ENCODE assay signal across 8 mouse cellular contexts in genomic region chrX:71962073-71963051, GRCm38 (mm10). TPM values are rescaled to one million over a fixed set of nuclear protein-coding genes. Genes with fewer than 3 reads are reported as not detected.
DNase-seq lines count a peak whose midpoint lies in the region; ATAC-seq and TF ChIP-seq lines count a peak whose summit lies in the region.
"Had no signal": no experiment of that assay in that cellular context is flagged by ENCODE, and none has a peak within 500 bp of the region (broad histone marks: within the 10 kb centered on the region; RNA-seq: fewer than 3 reads in every experiment).

Prrg3 (plus strand) TSS chrX:71962624.

- peak; percentile 91 for ATAC-seq in intestine, embryonic 16.5 days
- peak; percentile 40; the same call in 1 of the 2 replicates for ATAC-seq in liver, embryonic 12.5 days
- ATAC-seq in neural tube, embryonic 13.5 days (ENCODE audit: low read depth), result peak; percentile 92

- 20% methylated on average over 44 of the region's 72 CpGs for WGBS in intestine, embryonic 16.5 days
- 14% methylated on average over 38 of the region's 72 CpGs for WGBS in liver, embryonic 12.5 days (ENCODE audit: insufficient replicate concordance)
- WGBS in neural tube, embryonic 13.5 days, result 19% methylated on average over 55 of the region's 72 CpGs

- intact Hi-C loops in gastrocnemius, postnatal 36 days (cut with DNase I), result no loop called here

- H3K4me3 ChIP-seq in intestine, embryonic 16.5 days (ENCODE audit: low read length), result peak within 1 kb of the TSS; percentile 55
- H3K4me3 ChIP-seq in liver, embryonic 12.5 days, result peak within 1 kb of the TSS; percentile 40
- peak within 1 kb of the TSS; percentile 52 for H3K4me3 ChIP-seq in neural tube, embryonic 13.5 days
- H3K4me3 ChIP-seq: erythroblast, embryonic 14.5 days had no signal

- 0 out of 2 replicates have a peak, but pooled peaks cover 3% of the 10 kb centered on the region for H3K4me1 ChIP-seq in intestine, embryonic 16.5 days (ENCODE audit: control insufficient read depth, insufficient read depth, low read length)
- H3K4me1 ChIP-seq in liver, embryonic 12.5 days, result no peaks in the 10 kb centered on the region
- H3K4me1 ChIP-seq in neural tube, embryonic 13.5 days (replicated peaks), result peaks cover 11% of the 10 kb centered on the region

- no peak for TF ChIP-seq POLR2A in brain, embryonic 14.5 days (IDR thresholded peaks at IDR 0.05; ENCODE audit: borderline replicate concordance, extremely low read depth, insufficient read depth, insufficient read length, poor library complexity, severe bottlenecking)

- peak; percentile 85 for DNase-seq in brain, embryonic 14.5 days (ENCODE audit: low read depth)
- DNase-seq in embryo, embryonic 11 days, result peak; percentile 79
- peak; percentile 19 to 48 for DNase-seq in gastrocnemius, postnatal 36 days
- peak; percentile 30 for DNase-seq in urinary bladder, postnatal 14 days (ENCODE audit: low spot score)

- no peaks in the 10 kb centered on the region for H3K9me3 ChIP-seq in intestine, embryonic 16.5 days (ENCODE audit: control insufficient read depth, low read length)
- no peaks in the 10 kb centered on the region for H3K9me3 ChIP-seq in liver, embryonic 12.5 days (replicated peaks)
- H3K9me3 ChIP-seq in neural tube, embryonic 13.5 days, result no peaks in the 10 kb centered on the region

- H3K9ac ChIP-seq in intestine, embryonic 16.5 days (ENCODE audit: low read depth, low read length), result peak within 1 kb of the TSS; percentile 75
- no peak within 1 kb of the TSS for H3K9ac ChIP-seq in liver, embryonic 12.5 days
- peak within 1 kb of the TSS; percentile 79 for H3K9ac ChIP-seq in neural tube, embryonic 13.5 days

- H3K4me2 ChIP-seq in intestine, embryonic 16.5 days (ENCODE audit: low read depth, low read length), result peak within 1 kb of the TSS; percentile 79
- H3K4me2 ChIP-seq in liver, embryonic 12.5 days, result peak within 1 kb of the TSS; percentile 58
- H3K4me2 ChIP-seq in neural tube, embryonic 13.5 days, result peak within 1 kb of the TSS; percentile 66

- no peak for TF ChIP-seq CTCF in brain, embryonic 14.5 days (IDR thresholded peaks at IDR 0.05; ENCODE audit: borderline replicate concordance, extremely low read depth, insufficient read depth, insufficient read length)

- no peaks in the 10 kb centered on the region for H3K36me3 ChIP-seq in intestine, embryonic 16.5 days (ENCODE audit: control insufficient read depth, insufficient read depth, low read length)
- H3K36me3 ChIP-seq in liver, embryonic 12.5 days, result no peaks in the 10 kb centered on the region
- H3K36me3 ChIP-seq in neural tube, embryonic 13.5 days, result peaks cover 3% of the 10 kb centered on the region

- 0 out of 2 replicates have a peak, but pooled peaks cover 2% of the 10 kb centered on the region for H3K27me3 ChIP-seq in intestine, embryonic 16.5 days (replicated peaks; ENCODE audit: control insufficient read depth, insufficient read depth, low read length)
- H3K27me3 ChIP-seq in liver, embryonic 12.5 days (replicated peaks), result peaks cover 36% of the 10 kb centered on the region
- no peaks in the 10 kb centered on the region for H3K27me3 ChIP-seq in neural tube, embryonic 13.5 days

- no peak within 1 kb of the TSS for H3K27ac ChIP-seq in intestine, embryonic 16.5 days (ENCODE audit: low read length)
- no peak within 1 kb of the TSS for H3K27ac ChIP-seq in liver, embryonic 12.5 days
- H3K27ac ChIP-seq in neural tube, embryonic 13.5 days (replicated peaks), result peak within 1 kb of the TSS; percentile 59; the same call in 1 of the 2 replicates

RNA-seq across cellular contexts. Expression of gene Prrg3, which starts in this region (rescaled TPM):
- 16.2 and 23.5 TPM in 2 replicates for polyA plus RNA-seq in brain, embryonic 14.5 days (2012; rRNA removed)
- total RNA-seq in gastrocnemius, postnatal 36 days (2021), result 1 to 10 TPM; 2.5 to 4.0 TPM
- polyA plus RNA-seq in intestine, embryonic 16.5 days (2015; fragmentation: Nextera tagmentation; extraction: Ambion mirVana), result 5.9 and 6.5 TPM in 2 replicates
- 1.5 and 1.8 TPM in 2 replicates for polyA plus RNA-seq in liver, embryonic 12.5 days (2016; fragmentation: Nextera tagmentation; extraction: Ambion mirVana)
- polyA plus RNA-seq in neural tube, embryonic 13.5 days (2015; fragmentation: Nextera tagmentation; extraction: Ambion mirVana), result 7.8 and 8.9 TPM in 2 replicates
- polyA plus RNA-seq: erythroblast, embryonic 14.5 days had no signal

Comparison
In these comparisons a context has a peak if more than half of its experiments do, and no peak if none do; other contexts are left out.
1. DNase-seq: peak in every context shown above with its lines; median percentile 85 in brain, embryonic 14.5 days; 79 in embryo, embryonic 11 days; 34 in gastrocnemius, postnatal 36 days; 30 in urinary bladder, postnatal 14 days.
2. ATAC-seq: peak in every context shown above with its lines; median percentile 92 in neural tube, embryonic 13.5 days; 91 in intestine, embryonic 16.5 days; 40 in liver, embryonic 12.5 days.